27 mouse cellular contexts compared by ENCODE assay signal in the genomic region with DNA sequence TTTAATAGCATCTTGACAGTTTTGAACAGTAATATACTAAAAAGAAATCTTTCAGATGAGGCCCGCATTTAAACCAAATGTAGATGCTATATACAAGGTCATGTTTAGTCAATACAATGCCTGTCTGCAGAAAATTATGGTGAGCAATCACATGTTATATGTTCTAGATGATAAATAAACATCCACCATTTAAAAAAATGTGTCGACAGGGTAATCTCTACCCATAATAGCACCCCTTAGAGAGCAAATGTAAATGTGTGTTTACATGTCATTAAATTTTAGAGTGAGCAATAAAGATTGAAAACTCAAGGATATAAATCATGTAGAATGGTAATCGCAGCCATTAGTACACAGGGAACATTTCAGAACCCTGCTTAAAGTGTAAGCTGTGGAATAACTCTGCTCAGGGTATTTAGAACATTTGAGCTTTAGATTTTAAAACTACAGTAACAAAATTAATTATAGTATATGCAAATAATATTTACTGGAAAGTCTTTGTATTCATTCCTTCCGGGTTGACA. TPM values are rescaled to one million over a fixed set of nuclear protein-coding genes. Genes with fewer than 3 reads are reported as not detected.
"Had no signal": no experiment of that assay in that cellular context is flagged by ENCODE, and none has a peak within 500 bp of the region (broad histone marks: within the 10 kb centered on the region; RNA-seq: fewer than 3 reads in every experiment).

No protein-coding gene starts in this region.

- H3K4me1 ChIP-seq: liver, embryonic 13.5 days; liver, embryonic 15.5 days; lung, embryonic 15.5 days; megakaryocyte, embryonic 14.5 days; midbrain, embryonic 13.5 days; midbrain, embryonic 15.5 days had no signal

- H3K36me3 ChIP-seq: liver, embryonic 13.5 days; liver, embryonic 15.5 days; lung, embryonic 15.5 days; midbrain, embryonic 13.5 days; midbrain, embryonic 15.5 days had no signal

- H3K9ac ChIP-seq: liver, embryonic 13.5 days; liver, embryonic 15.5 days; liver, postnatal 0 days; lung, embryonic 15.5 days; midbrain, embryonic 13.5 days; midbrain, embryonic 15.5 days had no signal

- ATAC-seq: liver, postnatal 0 days; lung, postnatal 0 days; midbrain, embryonic 13.5 days; midbrain, embryonic 15.5 days had no signal

- DNase-seq: liver, embryonic 13.5 days; liver, postnatal 0 days; lung, adult 2 months; lung, postnatal 14 days; lung, postnatal 36 days; retina, postnatal 1 day; right cerebral cortex, adult 18-20 months; right cerebral cortex, postnatal 25 days; right cerebral cortex, postnatal 4 days; spleen, adult 18-20 months; thymus, adult 18-20 months; thymus, postnatal 14 days; thymus, postnatal 36 days had no signal

- H3K9me3 ChIP-seq: liver, embryonic 13.5 days; liver, embryonic 15.5 days; lung, embryonic 15.5 days; midbrain, embryonic 13.5 days; midbrain, embryonic 15.5 days had no signal

- H3K4me3 ChIP-seq: liver, embryonic 13.5 days; liver, embryonic 15.5 days; lung, embryonic 15.5 days; megakaryocyte, embryonic 14.5 days; midbrain, embryonic 13.5 days; midbrain, embryonic 15.5 days had no signal

- H3K4me2 ChIP-seq: liver, embryonic 11.5 days; liver, embryonic 13.5 days; liver, embryonic 15.5 days; lung, embryonic 15.5 days; midbrain, embryonic 11.5 days; midbrain, embryonic 13.5 days; midbrain, embryonic 15.5 days had no signal

- H3K27me3 ChIP-seq: liver, embryonic 13.5 days; liver, embryonic 15.5 days; lung, embryonic 15.5 days; megakaryocyte, embryonic 14.5 days; midbrain, embryonic 13.5 days; midbrain, embryonic 15.5 days had no signal

- H3K27ac ChIP-seq: liver, embryonic 13.5 days; liver, embryonic 15.5 days; lung, embryonic 15.5 days; macrophage; midbrain, embryonic 13.5 days; midbrain, embryonic 15.5 days had no signal

RNA-seq across cellular contexts. Expression of gene Krtap19-1, which starts 4.3 kb away (rescaled TPM):
- polyA plus RNA-seq: liver, embryonic 11.5 days; liver, embryonic 13.5 days; liver, embryonic 15.5 days; liver, postnatal 0 days; lung, adult 2 months; lung, embryonic 15.5 days; lung, postnatal 0 days; macrophage; midbrain, embryonic 11.5 days; midbrain, embryonic 13.5 days; midbrain, embryonic 15.5 days; midbrain, postnatal 0 days; small intestine, adult 2 months; stomach, embryonic 14.5 days; stomach, embryonic 16.5 days; thymus, postnatal 0 days had no signal

RNA-seq across cellular contexts. Expression of gene Krtap19-2, which starts 9.1 kb away (rescaled TPM):
- polyA plus RNA-seq: liver, embryonic 11.5 days; liver, embryonic 13.5 days; liver, embryonic 15.5 days; liver, postnatal 0 days; lung, adult 2 months; lung, embryonic 15.5 days; lung, postnatal 0 days; macrophage; midbrain, embryonic 11.5 days; midbrain, embryonic 13.5 days; midbrain, embryonic 15.5 days; midbrain, postnatal 0 days; small intestine, adult 2 months; stomach, embryonic 14.5 days; stomach, embryonic 16.5 days; thymus, postnatal 0 days had no signal

RNA-seq across cellular contexts. Expression of gene Krtap19-3, which starts 12.9 kb away (rescaled TPM):
- polyA plus RNA-seq: liver, embryonic 11.5 days; liver, embryonic 13.5 days; liver, embryonic 15.5 days; liver, postnatal 0 days; lung, adult 2 months; lung, embryonic 15.5 days; lung, postnatal 0 days; macrophage; midbrain, embryonic 11.5 days; midbrain, embryonic 13.5 days; midbrain, embryonic 15.5 days; midbrain, postnatal 0 days; small intestine, adult 2 months; stomach, embryonic 14.5 days; stomach, embryonic 16.5 days; thymus, postnatal 0 days had no signal

RNA-seq across cellular contexts. Expression of gene Krtap19-4, which starts 19.9 kb away (rescaled TPM):
- polyA plus RNA-seq: liver, embryonic 11.5 days; liver, embryonic 13.5 days; liver, embryonic 15.5 days; liver, postnatal 0 days; lung, adult 2 months; lung, embryonic 15.5 days; lung, postnatal 0 days; macrophage; midbrain, embryonic 11.5 days; midbrain, embryonic 13.5 days; midbrain, embryonic 15.5 days; midbrain, postnatal 0 days; small intestine, adult 2 months; stomach, embryonic 14.5 days; stomach, embryonic 16.5 days; thymus, postnatal 0 days had no signal

RNA-seq across cellular contexts. Expression of gene Krtap19-5, which starts 31.3 kb away (rescaled TPM):
- polyA plus RNA-seq: liver, embryonic 11.5 days; liver, embryonic 13.5 days; liver, embryonic 15.5 days; liver, postnatal 0 days; lung, adult 2 months; lung, embryonic 15.5 days; lung, postnatal 0 days; macrophage; midbrain, embryonic 11.5 days; midbrain, embryonic 13.5 days; midbrain, embryonic 15.5 days; midbrain, postnatal 0 days; small intestine, adult 2 months; stomach, embryonic 14.5 days; stomach, embryonic 16.5 days; thymus, postnatal 0 days had no signal
